Mouse (Mus musculus) midbrain, embryonic 14.5 days (tissue): ENCODE results near the gene Fmnl3. TPM values are rescaled to one million over a fixed set of nuclear protein-coding genes. Genes with fewer than 3 reads are reported as not detected.
A peak's percentile ranks its signal among the peaks of the same experiment; 100 is the strongest.

ENCODE experiments used
- ATAC-seq: fragments of 200-750 bp; cut with Nextera tagmentation; 2 replicates; pipeline ENCODE4 v1.8.0; 2017; ENCODE audit warnings: moderate number of reproducible peaks, moderate library complexity; ENCODE audit not compliant: low FRiP score, low TSS enrichment
- DNase-seq: peaks from one replicate; pipeline ENCODE4 v3.0.0-alpha.2; 2015
- H3K27ac ChIP-seq: fragments of 300-500 bp; sonication (generic); replicated peaks from 2 replicates; pipeline ENCODE4 v1.5.1; 2014; ENCODE audit warnings: mild to moderate bottlenecking, low read depth, low read length, moderate library complexity
- H3K27me3 ChIP-seq: fragments of 300-500 bp; sonication (generic); 2 replicates; pipeline ENCODE4 v1.6.1; 2014; ENCODE audit warnings: low read length, control low read depth, mixed read lengths; ENCODE audit not compliant: control insufficient read depth, insufficient read depth
- H3K36me3 ChIP-seq: fragments of 300-500 bp; sonication (generic); 2 replicates; pipeline ENCODE4 v1.6.1; 2014; ENCODE audit warnings: low read length, control low read depth; ENCODE audit not compliant: control insufficient read depth, insufficient read depth
- H3K4me1 ChIP-seq: fragments of 300-500 bp; sonication (generic); 2 replicates; pipeline ENCODE4 v1.6.1; 2014; ENCODE audit warnings: mild to moderate bottlenecking, antibody characterized with exemption, low read length, control low read depth; ENCODE audit not compliant: control insufficient read depth, insufficient read depth
- H3K4me2 ChIP-seq: fragments of 300-500 bp; sonication (generic); 2 replicates; pipeline ENCODE4 v1.6.1; 2014; ENCODE audit warnings: mild to moderate bottlenecking, low read length, moderate library complexity
- H3K4me3 ChIP-seq: fragments of 300-500 bp; sonication (generic); replicated peaks from 2 replicates; pipeline ENCODE4 v1.5.1; 2014; ENCODE audit warnings: low read depth, low read length
- H3K9ac ChIP-seq: fragments of 300-500 bp; sonication (generic); replicated peaks from 2 replicates; pipeline ENCODE4 v1.6.1; 2014; ENCODE audit warnings: mild to moderate bottlenecking, low read length, moderate library complexity
- H3K9me3 ChIP-seq: fragments of 300-500 bp; sonication (generic); 2 replicates; pipeline ENCODE4 v1.6.1; 2016; ENCODE audit warnings: low read length, control low read depth, mixed read lengths; ENCODE audit not compliant: control insufficient read depth
- WGBS: fragments of 180-500 bp; shearing (Covaris S2); extraction: QIAGEN DNeasy Blood & Tissue Kit; methylation state at CpG from one replicate; pipeline ENCODE4 v1.1.7; 2014; 5-methylcytosine and 5-hydroxymethylcytosine counted together
- polyA plus RNA-seq: library from polyadenylated mRNA; unstranded; fragments of >200 nt; fragmentation: Nextera tagmentation; extraction: Ambion mirVana; gene quantifications from 2 replicates; pipeline ENCODE4 v1.2.1, GENCODE M21; 2014

Fmnl3 gene
- polyA plus RNA-seq, 1 experiment from 2014 or later, result 7.5 TPM

GRCm38 (mm10) chr15:99284527-99285188 is 85.6 kb downstream of the Fmnl3 start:
- Histone ChIP-seq H3K4me2 (no peak overlapping the region), H3K36me3 (no peaks in the 10 kb centered on the region), H3K27ac (no peak overlapping the region), H3K9me3 (no peaks in the 10 kb centered on the region), H3K27me3 (no peaks in the 10 kb centered on the region), H3K4me3 (no peak overlapping the region), H3K9ac (no peak overlapping the region), H3K4me1 (no peaks in the 10 kb centered on the region)
- no peak for ATAC-seq
- peak; percentile 3 for DNase-seq
- WGBS, result 49% methylated on average over 14 of the region's 14 CpGs

- H3K27me3 ChIP-seq, result no peaks in the 10 kb centered on the region
- WGBS, result 60% methylated on average over 10 of the region's 10 CpGs
- H3K9ac ChIP-seq, result no peak overlapping the region
- no peak overlapping the region for H3K4me3 ChIP-seq
- H3K36me3 ChIP-seq, result no peaks in the 10 kb centered on the region
- DNase-seq, result no peak
- H3K4me2 ChIP-seq, result no peak overlapping the region
- no peak overlapping the region for H3K27ac ChIP-seq
- ATAC-seq, result no peak
- no peaks in the 10 kb centered on the region for H3K9me3 ChIP-seq
- no peaks in the 10 kb centered on the region for H3K4me1 ChIP-seq
These were observed 86.8 kb downstream of the Fmnl3 start for GRCm38 (mm10) chr15:99283456-99283855.

DNA sequence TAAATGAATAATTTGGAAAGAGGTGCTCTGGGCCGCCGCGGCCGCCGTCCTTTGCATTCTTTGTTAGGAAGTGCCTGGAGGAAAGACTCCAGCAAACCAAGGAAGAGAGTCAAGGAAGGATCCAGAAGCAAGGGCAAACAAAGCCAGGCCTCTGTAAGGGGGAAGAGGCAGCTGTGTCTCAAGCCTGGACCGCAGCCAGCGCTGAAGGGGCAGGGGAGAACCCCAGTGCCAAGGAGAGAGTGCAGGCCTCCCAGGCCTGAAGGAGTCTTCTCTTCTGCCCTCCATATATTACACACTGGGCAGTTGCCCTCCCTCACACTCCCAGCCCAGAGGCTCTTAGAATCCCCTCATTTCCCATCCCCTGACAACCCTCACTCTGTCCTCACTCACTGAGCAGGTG is 92.0 kb downstream of the Fmnl3 start:
- Histone ChIP-seq H3K9me3 (no peaks in the 10 kb centered on the region), H3K27ac (no peak overlapping the region), H3K4me3 (no peak overlapping the region), H3K27me3 (no peaks in the 10 kb centered on the region), H3K36me3 (no peaks in the 10 kb centered on the region), H3K4me1 (no peaks in the 10 kb centered on the region), H3K9ac (no peak overlapping the region), H3K4me2 (no peak overlapping the region)
- ATAC-seq, result no peak
- 95% methylated on average over 7 of the region's 7 CpGs for whole genome bisulfite sequencing
- DNase-seq, result no peak

- no peak overlapping the region for H3K27ac ChIP-seq
- no peaks in the 10 kb centered on the region for H3K27me3 ChIP-seq
- H3K4me3 ChIP-seq, result no peak overlapping the region
- DNase-seq, result no peak
- H3K4me2 ChIP-seq, result no peak overlapping the region
- H3K36me3 ChIP-seq, result no peaks in the 10 kb centered on the region
- H3K9ac ChIP-seq, result no peak overlapping the region
- ATAC-seq, result no peak
- H3K4me1 ChIP-seq, result 0 out of 2 replicates have a peak, but pooled peaks cover 3% of the 10 kb centered on the region
- H3K9me3 ChIP-seq, result no peaks in the 10 kb centered on the region
- 85% methylated on average over 8 of the region's 8 CpGs for WGBS
These were observed 94.2 kb downstream of the Fmnl3 start for GRCm38 (mm10) chr15:99276095-99276494.

Other genes starting within 250 kb of the Fmnl3 start
- gene Spats2, start 244.6 kb downstream of the Fmnl3 start, polyA plus RNA-seq, result 36.2 and 41.6 TPM in 2 replicates
- gene Kcnh3, start 145.6 kb downstream of the Fmnl3 start, polyA plus RNA-seq, result 0.49 and 0.72 TPM in 2 replicates
- gene Mcrs1, start 118.5 kb downstream of the Fmnl3 start, polyA plus RNA-seq, result 219 and 239 TPM in 2 replicates
- 100 and 105 TPM in 2 replicates for gene Prpf40b, start 75.4 kb downstream of the Fmnl3 start, polyA plus RNA-seq
- 0.74 and 1.3 TPM in 2 replicates for gene Fam186b, start 74.6 kb downstream of the Fmnl3 start, polyA plus RNA-seq
- gene Tmbim6, start 22.4 kb upstream of the Fmnl3 start, polyA plus RNA-seq, result 233 and 255 TPM in 2 replicates
- 16.8 and 17.6 TPM in 2 replicates for gene Nckap5l, start 87.3 kb upstream of the Fmnl3 start, polyA plus RNA-seq
- gene Bcdin3d, start 104.2 kb upstream of the Fmnl3 start, polyA plus RNA-seq, result 23.0 and 24.6 TPM in 2 replicates
- 17.9 and 19.0 TPM in 2 replicates for gene Faim2, start 157.7 kb upstream of the Fmnl3 start, polyA plus RNA-seq
- not detected in 2 replicates for gene Aqp2, start 208.6 kb upstream of the Fmnl3 start, polyA plus RNA-seq
- gene Aqp5, start 220.3 kb upstream of the Fmnl3 start, polyA plus RNA-seq, result 0.70 and 3.0 TPM in 2 replicates
- gene Aqp6, start 230.9 kb upstream of the Fmnl3 start, polyA plus RNA-seq, result 0.93 and 1.1 TPM in 2 replicates